Mouse (Mus musculus) 3T3-L1 (cell line): ENCODE data around the gene Inpp5b.

ENCODE experiments used
- DNase-seq: peaks from one replicate; pipeline ENCODE4 v3.0.0-alpha.2; 2015; ENCODE audit warnings: low read depth, low spot score

Gene Inpp5b

DNA sequence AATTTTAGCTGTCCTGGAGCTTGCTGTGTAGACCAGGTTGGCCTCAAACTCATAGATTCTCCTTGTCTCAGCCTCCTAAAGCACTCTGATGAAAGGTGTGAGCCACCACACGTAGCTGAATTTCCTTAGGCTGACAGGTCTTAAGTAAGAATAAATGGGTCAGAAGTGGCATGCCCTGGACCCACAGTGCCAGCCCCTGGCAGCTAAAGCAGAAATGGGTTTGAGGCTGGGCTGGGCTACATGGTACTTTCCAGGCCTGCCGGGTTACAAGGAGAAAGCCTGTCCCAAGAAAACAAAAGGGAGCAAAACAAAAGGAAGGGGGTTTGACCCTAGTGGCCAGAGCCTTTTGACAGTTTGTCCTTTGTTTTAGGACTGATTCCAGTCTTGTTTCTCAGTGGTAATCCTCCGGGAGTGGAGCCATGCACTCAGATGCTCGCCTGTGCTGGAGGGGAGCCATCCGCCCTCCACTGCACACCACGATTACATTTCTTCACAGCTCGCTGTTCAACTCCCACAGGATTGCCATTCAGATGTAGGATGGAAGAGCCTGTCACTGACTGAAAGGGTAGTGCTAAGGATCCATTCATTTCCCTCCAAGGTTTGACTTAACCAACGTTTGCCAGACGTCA lies 69.8 kb downstream of the Inpp5b start:
- no peak for DNase-seq

DNA sequence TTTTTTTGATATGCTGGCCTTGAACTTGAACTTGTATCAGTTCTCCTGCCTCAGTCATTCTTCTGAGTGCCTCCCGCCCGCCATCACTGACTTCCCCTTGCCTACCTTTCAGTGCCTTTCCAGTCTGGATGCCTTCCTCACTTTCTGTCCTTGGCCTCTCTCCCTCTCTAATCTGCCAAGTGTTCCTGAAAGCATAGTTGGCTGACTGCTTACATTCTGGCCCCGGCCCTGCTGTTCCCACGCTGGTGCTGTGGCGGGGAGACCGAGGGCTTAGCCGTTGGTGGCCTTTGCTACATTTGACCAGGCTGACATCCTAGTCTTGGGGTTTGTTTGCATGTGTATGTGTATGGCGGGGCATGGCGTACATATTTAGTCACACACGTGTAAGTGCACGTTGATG lies 74.3 kb downstream of the Inpp5b start:
- DNase-seq: no peak

DNA sequence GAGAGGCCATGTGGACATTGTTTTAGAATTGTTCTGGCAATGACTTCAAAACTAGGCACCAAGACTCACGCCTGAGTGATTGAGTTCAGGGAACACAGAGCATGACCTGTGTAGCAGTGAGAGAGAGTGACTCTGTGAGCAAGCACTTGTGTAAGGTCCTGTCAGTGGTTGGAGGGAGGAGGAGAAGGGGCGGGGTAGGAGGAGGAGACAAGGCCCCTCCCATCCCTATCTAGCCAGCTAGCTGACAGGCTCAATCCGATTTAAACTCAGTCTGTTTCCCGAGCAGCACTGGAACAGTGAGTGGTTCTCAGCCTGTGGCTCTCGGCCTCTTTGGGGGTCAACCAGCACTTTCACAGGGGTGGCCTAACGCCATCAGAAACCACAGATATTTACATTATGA lies 76.2 kb downstream of the Inpp5b start:
- peak; percentile 86 for DNase-seq

DNA sequence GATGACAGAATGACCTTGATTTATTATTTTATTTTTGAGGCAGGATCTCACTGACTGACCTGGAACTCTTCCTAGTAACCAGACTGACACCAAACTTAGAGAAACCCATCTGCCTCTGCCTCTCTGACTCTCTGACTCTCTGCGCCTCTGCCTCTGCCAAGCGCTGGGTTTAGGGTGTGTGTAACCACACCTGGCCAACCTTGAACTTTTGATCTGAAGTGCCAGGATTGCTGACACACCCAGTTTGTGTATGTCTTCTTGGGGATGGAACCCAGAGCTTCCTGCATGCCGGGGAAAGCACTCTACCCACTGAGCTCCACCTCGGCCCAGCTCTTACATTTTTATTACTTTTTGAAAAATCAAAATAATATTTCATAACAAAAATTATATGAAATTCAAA lies 77.2 kb downstream of the Inpp5b start:
- DNase-seq: no peak

DNA sequence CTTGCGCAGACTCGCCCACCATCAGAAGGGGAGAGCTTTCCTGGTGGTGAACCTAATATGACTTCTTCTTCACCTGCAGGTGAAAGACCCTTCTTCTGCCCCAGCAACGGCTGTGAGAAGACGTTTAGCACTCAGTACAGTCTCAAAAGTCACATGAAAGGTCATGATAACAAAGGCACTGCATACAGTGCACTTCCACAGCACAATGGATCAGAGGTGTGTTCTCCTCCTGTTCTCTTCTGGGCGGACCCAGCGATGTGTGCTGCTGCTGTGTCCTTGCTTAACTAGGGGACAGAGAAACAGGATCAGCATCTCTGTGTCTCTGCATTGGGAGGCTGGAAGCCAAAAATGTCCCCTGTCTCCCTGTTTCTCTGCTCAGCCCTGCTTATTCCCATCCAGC lies 83.3 kb downstream of the Inpp5b start:
- no peak for DNase-seq

DNA sequence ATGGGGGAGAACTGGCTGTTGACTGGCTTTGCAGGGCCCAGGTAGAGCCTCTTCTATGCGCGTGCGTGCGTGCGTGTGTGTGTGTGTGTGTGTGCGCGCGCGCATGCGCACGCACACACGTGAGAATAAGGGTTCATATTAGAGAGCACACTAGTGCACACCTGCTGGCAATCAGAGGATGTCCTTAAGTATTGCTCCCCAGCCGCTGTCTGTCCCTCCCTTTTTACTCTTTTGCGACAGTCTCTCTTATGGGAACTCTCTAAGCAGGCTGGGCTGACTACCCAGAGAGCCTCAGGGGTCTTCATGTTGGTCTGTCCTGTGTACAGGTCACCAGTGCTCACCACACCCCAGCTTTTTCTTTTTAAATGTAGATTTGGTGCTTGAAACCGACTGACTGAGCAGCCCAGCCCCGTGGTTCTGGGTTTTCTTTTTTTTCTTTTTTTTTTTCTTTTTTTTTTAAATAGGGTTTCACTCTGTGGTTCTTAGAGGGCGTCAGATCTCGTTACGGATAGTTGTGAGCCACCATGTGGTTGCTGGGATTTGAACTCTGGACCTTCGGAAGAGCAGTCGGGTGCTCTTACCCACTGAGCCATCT lies 83.8 kb downstream of the Inpp5b start:
- DNase-seq: no peak

DNA sequence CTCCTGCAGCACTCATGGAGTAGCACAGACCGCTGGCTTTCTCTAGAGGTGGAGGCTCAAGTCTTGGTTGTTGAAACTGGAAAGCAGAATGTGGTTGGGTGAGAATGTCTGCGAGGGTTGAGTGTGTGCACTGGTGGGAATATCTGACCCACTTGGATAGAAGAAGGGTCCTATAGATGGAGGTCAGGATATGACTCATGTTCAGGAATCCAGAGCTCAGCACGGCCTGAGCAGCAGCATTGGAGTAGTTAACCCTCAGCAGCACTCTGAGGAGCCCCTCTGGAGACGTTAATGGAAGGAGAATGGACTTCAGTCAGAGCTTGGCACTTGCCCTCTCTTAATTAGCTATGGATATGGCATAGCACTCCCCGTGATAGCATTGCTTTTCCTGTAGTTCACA lies 88.0 kb downstream of the Inpp5b start:
- DNase-seq: peak; percentile 77

DNA sequence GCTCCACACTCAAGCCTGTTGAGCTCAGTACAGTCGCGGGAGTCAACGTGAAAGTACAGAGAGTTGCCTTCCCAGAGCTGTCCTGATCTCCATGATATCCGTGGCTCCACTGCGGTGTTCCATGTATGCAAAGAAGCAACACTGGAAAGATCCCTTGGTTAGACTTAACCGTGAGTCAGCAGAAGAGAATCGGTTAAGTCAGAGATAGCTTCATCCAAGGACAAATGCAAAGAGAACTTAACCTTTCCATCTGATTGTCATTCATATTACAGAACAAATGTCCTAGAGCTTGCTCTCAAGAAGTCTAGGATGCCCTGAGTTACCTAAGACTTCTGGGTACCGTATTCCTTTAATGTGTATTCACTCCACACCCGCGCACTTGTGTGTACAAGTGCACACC lies 91.1 kb downstream of the Inpp5b start:
- DNase-seq: no peak

DNA sequence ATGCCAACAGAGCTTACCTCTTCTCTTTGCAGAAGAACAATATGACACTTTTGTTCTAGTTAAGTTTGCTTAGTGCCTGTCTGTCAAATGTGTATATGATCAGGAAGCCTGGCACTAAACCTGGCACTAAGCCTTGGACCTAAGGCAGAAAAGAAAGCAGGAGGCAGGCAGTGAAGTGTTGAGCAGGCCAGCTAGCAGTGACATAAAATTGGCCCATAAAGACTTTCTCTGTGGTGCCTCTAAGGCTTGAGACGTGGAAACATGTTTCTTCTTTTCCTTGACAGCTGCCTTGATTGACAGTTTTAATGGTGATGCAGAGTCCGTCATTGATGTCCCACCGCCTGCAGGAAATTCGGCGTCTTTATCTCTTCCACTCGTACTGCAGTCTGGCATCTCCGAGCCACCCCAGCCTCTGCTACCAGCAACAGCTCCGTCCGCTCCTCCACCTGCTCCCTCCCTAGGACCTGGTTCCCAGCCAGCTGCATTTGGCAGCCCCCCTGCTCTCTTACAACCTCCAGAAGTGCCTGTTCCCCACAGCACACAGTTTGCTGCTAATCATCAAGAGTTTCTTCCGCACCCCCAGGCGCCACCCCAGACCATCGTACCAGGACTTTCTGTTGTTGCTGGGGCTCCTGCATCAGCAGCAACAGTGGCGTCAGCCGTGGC lies 96.5 kb downstream of the Inpp5b start:
- no peak for DNase-seq

DNA sequence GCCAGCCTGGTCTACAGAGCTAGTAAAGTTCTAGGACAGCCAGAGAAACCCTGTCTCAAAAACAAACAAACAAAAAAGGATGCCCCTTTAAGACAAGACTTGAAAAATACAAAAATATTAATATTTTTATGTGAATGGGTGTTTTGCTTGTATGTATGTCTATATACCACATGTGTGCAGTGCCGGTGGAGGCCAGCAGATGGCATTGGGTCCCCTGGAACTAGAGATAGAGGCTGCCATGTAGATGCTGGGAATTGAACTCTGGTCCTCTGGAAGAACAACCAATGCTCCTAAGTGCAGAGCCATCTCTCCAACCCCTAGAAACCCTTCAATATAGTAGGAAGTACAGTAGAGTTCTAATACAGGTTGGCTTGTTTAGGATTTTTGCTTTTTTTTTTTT lies 99.3 kb downstream of the Inpp5b start:
- peak; percentile 47 for DNase-seq

DNA sequence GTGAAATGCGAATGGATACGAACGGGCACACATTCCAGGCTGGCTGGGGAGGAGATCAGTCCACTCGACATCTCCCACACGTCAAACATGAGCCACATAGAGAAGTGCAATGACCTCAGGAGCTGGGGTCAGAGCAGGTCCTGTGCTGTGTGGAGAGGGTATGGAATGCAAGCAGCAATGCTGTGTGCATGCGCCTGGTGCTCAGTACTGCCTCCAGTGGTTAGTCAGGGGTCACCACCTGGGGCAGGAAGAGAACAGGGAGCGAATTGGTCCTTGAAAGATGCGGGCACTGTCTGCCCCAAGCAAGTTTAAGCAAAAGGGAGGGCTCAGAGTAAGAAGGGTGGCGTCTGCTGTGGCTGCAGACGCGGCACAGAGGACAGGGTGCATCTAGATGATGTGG lies 101.8 kb downstream of the Inpp5b start:
- peak; percentile 44 for DNase-seq

DNA sequence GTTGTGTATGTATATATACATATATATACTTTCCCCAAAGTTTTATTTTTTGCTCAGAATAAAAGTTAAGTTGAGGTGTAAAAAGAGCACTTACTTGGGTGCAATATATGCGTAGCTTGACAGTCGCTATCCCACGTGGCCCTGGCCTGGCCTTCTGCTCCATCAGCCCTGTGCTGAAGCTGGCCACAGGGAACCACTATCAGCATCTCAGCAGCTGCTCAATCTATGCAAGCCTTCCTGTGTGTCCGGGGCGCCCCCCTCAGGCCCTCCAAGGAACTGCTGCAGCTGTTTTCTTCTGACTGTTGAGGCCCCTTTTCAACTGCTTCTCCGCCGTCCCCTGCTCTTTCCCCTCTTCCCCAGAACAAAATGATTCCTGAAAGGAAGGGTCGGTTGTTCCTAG lies 105.9 kb downstream of the Inpp5b start:
- peak; percentile 80 for DNase-seq

DNA sequence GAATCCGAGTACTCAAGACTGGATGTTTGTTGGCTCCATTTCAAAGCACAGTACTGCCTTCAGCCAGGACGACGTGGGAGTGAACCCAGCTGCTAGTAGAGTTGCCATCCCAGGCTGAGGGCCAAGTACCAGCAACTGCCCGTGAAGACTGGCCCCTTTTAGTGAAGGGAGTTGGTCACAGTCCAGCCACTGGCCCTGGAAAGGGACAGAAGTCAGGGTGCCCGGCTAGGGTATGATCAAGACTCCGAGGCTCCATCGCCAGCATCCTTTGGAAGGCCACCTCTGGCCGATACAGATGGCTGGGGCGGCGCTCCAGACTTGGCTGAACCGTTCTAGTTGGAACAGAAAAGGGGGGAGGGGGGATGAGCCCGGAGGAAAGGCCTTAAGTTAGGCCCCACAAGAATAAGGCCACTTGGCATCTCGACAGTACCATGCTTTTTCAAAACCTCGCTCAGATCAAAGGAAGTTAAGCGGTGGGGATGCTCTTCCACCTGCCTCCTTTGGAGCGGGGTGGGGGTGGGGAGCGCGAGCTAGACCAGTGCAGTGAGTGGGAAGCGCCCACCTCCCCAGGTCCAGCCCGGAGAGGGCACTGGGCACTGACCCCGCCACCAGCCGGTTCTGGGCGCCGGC lies 108.1 kb downstream of the Inpp5b start:
- DNase-seq: peak; percentile 75

DNA sequence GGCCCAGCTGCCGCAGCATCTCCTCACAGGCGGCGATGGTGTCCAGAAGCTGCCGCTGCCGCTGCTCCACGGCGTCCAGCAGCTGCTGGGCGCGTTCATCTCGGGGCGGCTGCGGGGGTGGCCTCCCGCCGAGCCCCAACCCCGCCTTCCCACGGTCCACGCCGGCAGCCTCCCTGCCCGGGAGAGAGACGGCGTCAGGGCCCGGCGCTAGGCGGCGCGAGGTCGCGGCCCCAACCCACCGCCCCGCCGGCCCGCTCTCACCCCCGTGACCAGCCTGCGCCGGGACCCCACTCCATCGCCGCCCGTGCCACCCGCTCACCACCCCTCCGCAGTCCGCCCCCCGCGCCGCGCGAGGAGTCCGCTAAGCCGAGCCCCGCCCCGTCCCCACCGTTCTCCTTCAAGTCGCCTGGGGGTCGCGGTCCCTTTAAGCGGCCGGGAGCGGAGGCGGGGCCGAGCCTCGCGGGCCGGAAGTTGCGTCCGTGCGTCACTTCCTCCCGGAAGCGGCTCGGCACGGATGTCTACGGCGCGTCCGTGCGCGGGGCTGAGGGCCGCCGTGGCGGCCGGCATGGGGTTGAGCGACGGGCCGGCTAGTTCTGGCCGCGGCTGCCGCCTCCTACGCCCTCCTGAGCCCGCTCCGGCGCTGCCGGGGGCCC lies 108.7 kb downstream of the Inpp5b start, which contains the start of gene Yrdc:
Gene Yrdc, plus strand, starts transcription at position 419 of the 653 bp plus-strand sequence.
- DNase-seq: peak; percentile 84
